Comparison of ENCODE assay signal across 19 mouse cellular contexts in the genomic region with DNA sequence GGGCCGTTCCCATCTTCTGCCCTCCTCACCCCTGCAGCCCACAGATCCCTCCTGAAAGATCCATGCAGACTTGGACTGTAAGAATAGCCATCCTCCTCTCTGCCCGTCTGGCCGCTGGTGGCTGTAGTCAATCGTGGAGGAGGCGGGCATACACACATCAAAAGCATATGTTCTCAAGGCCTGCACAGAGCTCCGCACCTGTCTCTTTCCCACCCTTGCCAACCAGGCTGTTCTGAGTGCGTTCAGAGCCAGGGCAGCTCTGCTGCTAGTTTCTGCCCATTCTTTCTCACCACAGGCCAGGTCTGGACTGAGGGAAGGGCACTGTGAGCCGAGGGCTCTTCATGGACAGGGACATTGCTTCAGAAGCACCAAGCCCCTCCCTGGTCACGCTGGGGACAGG. TPM values are rescaled to one million over a fixed set of nuclear protein-coding genes. Genes with fewer than 3 reads are reported as not detected.
DNase-seq lines count a peak whose midpoint lies in the region; ATAC-seq and TF ChIP-seq lines count a peak whose summit lies in the region.
"Had no signal": no experiment of that assay in that cellular context is flagged by ENCODE, and none has a peak within 500 bp of the region (broad histone marks: within the 10 kb centered on the region; RNA-seq: fewer than 3 reads in every experiment).

No protein-coding gene starts in this region.

- no peaks in the 10 kb centered on the region for H3K27me3 ChIP-seq in intestine, embryonic 16.5 days (replicated peaks; ENCODE audit: control insufficient read depth, insufficient read depth, low read length)
- H3K27me3 ChIP-seq in stomach, embryonic 16.5 days (ENCODE audit: control insufficient read depth, insufficient read depth, low read length) = no peaks in the 10 kb centered on the region
- no peaks in the 10 kb centered on the region for H3K27me3 ChIP-seq in midbrain, embryonic 16.5 days (ENCODE audit: control insufficient read depth, insufficient read depth, low read depth, low read length)

- ATAC-seq in intestine, embryonic 16.5 days = no peak
- no peak for ATAC-seq in stomach, embryonic 16.5 days (ENCODE audit: insufficient read depth, low FRiP score)
- ATAC-seq in midbrain, embryonic 16.5 days = no peak

- peaks cover 18% of the 10 kb centered on the region for H3K36me3 ChIP-seq in intestine, embryonic 16.5 days (ENCODE audit: control insufficient read depth, insufficient read depth, low read length)
- H3K36me3 ChIP-seq in stomach, embryonic 16.5 days (ENCODE audit: control insufficient read depth, insufficient read depth, low read length) = 0 out of 2 replicates have a peak, but pooled peaks cover 9% of the 10 kb centered on the region
- H3K36me3 ChIP-seq in midbrain, embryonic 16.5 days (ENCODE audit: control insufficient read depth, insufficient read depth, low read length) = no peaks in the 10 kb centered on the region
- H3K36me3 ChIP-seq: heart, embryonic 12.5 days; midbrain, embryonic 12.5 days had no signal

- DNase-seq in gastrocnemius, adult 2 months = peak; percentile 19
- no peak for DNase-seq in gastrocnemius, adult 18-20 months (ENCODE audit: low spot score)
- DNase-seq in testis, postnatal 10 days (ENCODE audit: low spot score) = peak; percentile 33
- no peak for DNase-seq in testis, postnatal 14 days (ENCODE audit: low spot score)
- DNase-seq in heart, postnatal 25 days (ENCODE audit: low spot score) = no peak
- DNase-seq: adrenal gland, postnatal 36 days; B cell, adult 2 months; gastrocnemius, postnatal 10 days; lung, postnatal 10 days; thymus, postnatal 4 days had no signal

- intact Hi-C loops in gastrocnemius, adult 2 months (cut with DNase I) = no loop called here
- intact Hi-C loops in heart, postnatal 25 days (cut with DNase I) = no loop called here

- peak overlapping the region; percentile 64 for H3K4me2 ChIP-seq in intestine, embryonic 16.5 days (ENCODE audit: low read depth, low read length)
- peak overlapping the region; percentile 17 for H3K4me2 ChIP-seq in stomach, embryonic 16.5 days (ENCODE audit: low read depth, low read length)
- no peak overlapping the region for H3K4me2 ChIP-seq in midbrain, embryonic 16.5 days (ENCODE audit: low read length)
- H3K4me2 ChIP-seq: heart, embryonic 12.5 days; liver, embryonic 11.5 days; midbrain, embryonic 12.5 days had no signal

- no peak overlapping the region for H3K27ac ChIP-seq in gastrocnemius, adult 2 months
- H3K27ac ChIP-seq in intestine, embryonic 16.5 days (ENCODE audit: low read length) = peak overlapping the region; percentile 75; the same call in 1 of the 2 replicates
- no peak overlapping the region; the same call in 1 of the 2 replicates for H3K27ac ChIP-seq in stomach, embryonic 16.5 days (ENCODE audit: low read length)
- no peak overlapping the region for H3K27ac ChIP-seq in midbrain, embryonic 16.5 days (ENCODE audit: low read length)
- H3K27ac ChIP-seq: midbrain, embryonic 12.5 days had no signal

- H3K9me3 ChIP-seq in intestine, embryonic 16.5 days (ENCODE audit: control insufficient read depth, low read length) = peaks cover 5% of the 10 kb centered on the region; the same call in 1 of the 2 replicates
- H3K9me3 ChIP-seq in stomach, embryonic 16.5 days (replicated peaks; ENCODE audit: control insufficient read depth, low read length) = 0 out of 2 replicates have a peak, but pooled peaks cover 9% of the 10 kb centered on the region
- H3K9me3 ChIP-seq in midbrain, embryonic 16.5 days (replicated peaks; ENCODE audit: control insufficient read depth, low read length, poor library complexity, severe bottlenecking) = no peaks in the 10 kb centered on the region

- 62% methylated on average over 9 of the region's 9 CpGs for WGBS in intestine, embryonic 16.5 days
- 76% methylated on average over 9 of the region's 9 CpGs for WGBS in stomach, embryonic 16.5 days
- WGBS in midbrain, embryonic 16.5 days = 78% methylated on average over 9 of the region's 9 CpGs

- peak overlapping the region; percentile 64 for H3K9ac ChIP-seq in intestine, embryonic 16.5 days (ENCODE audit: low read depth, low read length)
- no peak overlapping the region for H3K9ac ChIP-seq in stomach, embryonic 16.5 days (ENCODE audit: low read length)
- no peak overlapping the region for H3K9ac ChIP-seq in midbrain, embryonic 16.5 days (ENCODE audit: low read depth, low read length)
- H3K9ac ChIP-seq: heart, embryonic 12.5 days; midbrain, embryonic 12.5 days had no signal

- no peak overlapping the region for H3K4me3 ChIP-seq in gastrocnemius, adult 2 months
- peak overlapping the region; percentile 55 for H3K4me3 ChIP-seq in intestine, embryonic 16.5 days (ENCODE audit: low read length)
- no peak overlapping the region for H3K4me3 ChIP-seq in stomach, embryonic 16.5 days (replicated peaks; ENCODE audit: low read length)
- no peak overlapping the region for H3K4me3 ChIP-seq in midbrain, embryonic 16.5 days (ENCODE audit: low read depth, low read length)
- H3K4me3 ChIP-seq: heart, embryonic 12.5 days; midbrain, embryonic 12.5 days had no signal

- no peak for TF ChIP-seq CTCF in gastrocnemius, adult 2 months (IDR thresholded peaks at IDR 0.05)

- peaks cover 4% of the 10 kb centered on the region; the same call in 1 of the 2 replicates for H3K4me1 ChIP-seq in intestine, embryonic 16.5 days (ENCODE audit: control insufficient read depth, insufficient read depth, low read length)
- peaks cover 11% of the 10 kb centered on the region for H3K4me1 ChIP-seq in stomach, embryonic 16.5 days (ENCODE audit: control insufficient read depth, insufficient read depth, low read length)
- H3K4me1 ChIP-seq in midbrain, embryonic 16.5 days (ENCODE audit: control insufficient read depth, insufficient read depth, low read length) = no peaks in the 10 kb centered on the region
- H3K4me1 ChIP-seq: midbrain, embryonic 12.5 days had no signal

RNA-seq across cellular contexts. Expression of a gene that starts 2.2 kb away (rescaled TPM):
- not detected for total RNA-seq in gastrocnemius, adult 2 months (2021)
- total RNA-seq in gastrocnemius, adult 18-20 months (2021) = not detected
- polyA plus RNA-seq in intestine, embryonic 16.5 days (2015; fragmentation: Nextera tagmentation; extraction: Ambion mirVana) = 6.6 and 7.9 TPM in 2 replicates
- polyA plus RNA-seq in stomach, embryonic 16.5 days (2015; fragmentation: Nextera tagmentation; extraction: Ambion mirVana) = 2.0 and 2.1 TPM in 2 replicates
- polyA plus RNA-seq in midbrain, embryonic 16.5 days (2015; fragmentation: Nextera tagmentation; extraction: Ambion mirVana) = not detected in 2 replicates
- total RNA-seq in heart, postnatal 25 days (2021) = under 1 TPM; 0.13 to 0.28 TPM
- polyA plus RNA-seq: cortical plate, adult 2 months; heart, embryonic 12.5 days; hindbrain, embryonic 11.5 days; midbrain, embryonic 12.5 days; neural tube, embryonic 11.5 days had no signal

RNA-seq across cellular contexts. Expression of a gene that starts 29.3 kb away (rescaled TPM):
- 100 to 1,000 TPM in 1 of 2 experiments, 10 to 100 TPM in 1; 31.1 to 100 TPM for total RNA-seq in gastrocnemius, adult 2 months (2021)
- 10 to 100 TPM; 70.5 to 78.3 TPM for total RNA-seq in gastrocnemius, adult 18-20 months (2021)
- polyA plus RNA-seq in intestine, embryonic 16.5 days (2015; fragmentation: Nextera tagmentation; extraction: Ambion mirVana) = 0.88 and 1.1 TPM in 2 replicates
- polyA plus RNA-seq in stomach, embryonic 16.5 days (2015; fragmentation: Nextera tagmentation; extraction: Ambion mirVana) = 0.56 and 3.6 TPM in 2 replicates
- 0.45 and 0.57 TPM in 2 replicates for polyA plus RNA-seq in midbrain, embryonic 16.5 days (2015; fragmentation: Nextera tagmentation; extraction: Ambion mirVana)
- total RNA-seq in heart, postnatal 25 days (2021) = under 1 TPM; 0.64 to 0.88 TPM

RNA-seq across cellular contexts. Expression of a gene that starts 44.1 kb away (rescaled TPM):
- under 1 TPM; 0.17 to 0.31 TPM for total RNA-seq in gastrocnemius, adult 2 months (2021)
- total RNA-seq in gastrocnemius, adult 18-20 months (2021) = under 1 TPM; 0.16 to 0.26 TPM
- polyA plus RNA-seq in intestine, embryonic 16.5 days (2015; fragmentation: Nextera tagmentation; extraction: Ambion mirVana) = 4.3 and 5.2 TPM in 2 replicates
- 1.6 and 2.6 TPM in 2 replicates for polyA plus RNA-seq in stomach, embryonic 16.5 days (2015; fragmentation: Nextera tagmentation; extraction: Ambion mirVana)
- polyA plus RNA-seq in midbrain, embryonic 16.5 days (2015; fragmentation: Nextera tagmentation; extraction: Ambion mirVana) = 0.20 and 0.31 TPM in 2 replicates
- 1 to 10 TPM; 2.8 TPM for total RNA-seq in heart, postnatal 25 days (2021)

Comparison
In these comparisons a context has a peak if more than half of its experiments do, and no peak if none do; other contexts are left out.
1. DNase-seq: peak in gastrocnemius, adult 2 months (single experiment) and testis, postnatal 10 days (single experiment); none in gastrocnemius, adult 18-20 months (single experiment), testis, postnatal 14 days (single experiment) and heart, postnatal 25 days (single experiment).
2. RNA of a gene that starts 29.3 kb away (total RNA-seq): 31.1 to 100 TPM in gastrocnemius, adult 2 months and 70.5 to 78.3 TPM in gastrocnemius, adult 18-20 months; 0.64 to 0.88 TPM in heart, postnatal 25 days; every median in the first group is over 10 times any median in the second.